Comparison of ENCODE assay signal across 20 mouse cellular contexts in the genomic region with DNA sequence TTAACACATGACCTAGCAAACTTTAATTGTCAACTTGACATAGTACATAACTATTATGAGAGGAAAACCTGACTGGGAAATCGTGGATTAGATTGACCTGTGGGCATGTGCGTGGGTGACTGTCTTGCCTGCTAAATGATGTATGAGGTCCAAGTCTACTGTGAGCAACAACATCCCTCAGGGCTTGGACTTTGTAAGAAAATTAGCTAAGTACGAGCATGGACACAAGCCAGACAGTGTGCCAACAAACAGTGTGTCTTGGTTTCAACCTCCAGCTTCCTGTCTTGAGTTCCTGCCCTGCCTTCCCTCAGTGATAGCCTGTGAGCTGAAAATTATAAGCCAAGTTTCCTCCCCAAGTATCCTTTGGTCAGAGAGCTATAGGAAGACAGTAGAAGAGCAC.
A peak's percentile ranks its signal among the peaks of the same experiment; 100 is the strongest.
DNase-seq lines count a peak whose midpoint lies in the region.
"Had no signal": no experiment of that assay in that cellular context is flagged by ENCODE, and none has a peak within 500 bp of the region (broad histone marks: within the 10 kb centered on the region; RNA-seq: fewer than 3 reads in every experiment).

No protein-coding gene starts in this region.

- DNase-seq in kidney, adult 11 months: peak; percentile 47
- DNase-seq in kidney, postnatal 4 days: no peak
- DNase-seq in 3T3-L1 (ENCODE audit: low read depth, low spot score) (peak; percentile 11), adipocyte (ENCODE audit: low spot score) (peak; percentile 25)
- peak; percentile 16 for DNase-seq in kidney, postnatal 14 days
- DNase-seq in retina, postnatal 1 day: no peak
- DNase-seq in embryo, embryonic 10.5 days (ENCODE audit: low spot score): no peak
- DNase-seq: adrenal gland, adult 2 months; B cell, adult 2 months; cerebellum, adult 8-10 months; cerebellum, postnatal 25 days; gastrocnemius, postnatal 25 days; heart, adult 2 months; heart, postnatal 4 days; layer of hippocampus, postnatal 36 days; lung, embryonic 14.5 days; lung, postnatal 14 days; midbrain, embryonic 14.5 days; right cerebral cortex, postnatal 14 days; thymus, postnatal 4 days had no signal

Comparison
In these comparisons a context has a peak if more than half of its experiments do, and no peak if none do; other contexts are left out.
1. DNase-seq: peak in kidney, adult 11 months (single experiment), 3T3-L1 (single experiment), adipocyte (single experiment) and kidney, postnatal 14 days (single experiment); none in kidney, postnatal 4 days (0 of 2), retina, postnatal 1 day (single experiment) and embryo, embryonic 10.5 days (single experiment).